Mouse (Mus musculus): Measurements from ENCODE around the gene Lig3. TPM values are rescaled to one million over a fixed set of nuclear protein-coding genes. Genes with fewer than 3 reads are reported as not detected.

The Lig3 gene
- 14.0 TPM for polyA plus RNA-seq (2014; fragmentation: Illumina TruSeq; extraction: RNeasy Lipid Tissue Mini Kit (QIAGEN cat#74804); ENCODE audit: low read depth, low replicate concordance)

GRCm38 (mm10) chr11:82780983-82781903 lies at the start of gene Lig3:
Gene Lig3 (plus strand): TSS chr11:82781108.

DNA sequence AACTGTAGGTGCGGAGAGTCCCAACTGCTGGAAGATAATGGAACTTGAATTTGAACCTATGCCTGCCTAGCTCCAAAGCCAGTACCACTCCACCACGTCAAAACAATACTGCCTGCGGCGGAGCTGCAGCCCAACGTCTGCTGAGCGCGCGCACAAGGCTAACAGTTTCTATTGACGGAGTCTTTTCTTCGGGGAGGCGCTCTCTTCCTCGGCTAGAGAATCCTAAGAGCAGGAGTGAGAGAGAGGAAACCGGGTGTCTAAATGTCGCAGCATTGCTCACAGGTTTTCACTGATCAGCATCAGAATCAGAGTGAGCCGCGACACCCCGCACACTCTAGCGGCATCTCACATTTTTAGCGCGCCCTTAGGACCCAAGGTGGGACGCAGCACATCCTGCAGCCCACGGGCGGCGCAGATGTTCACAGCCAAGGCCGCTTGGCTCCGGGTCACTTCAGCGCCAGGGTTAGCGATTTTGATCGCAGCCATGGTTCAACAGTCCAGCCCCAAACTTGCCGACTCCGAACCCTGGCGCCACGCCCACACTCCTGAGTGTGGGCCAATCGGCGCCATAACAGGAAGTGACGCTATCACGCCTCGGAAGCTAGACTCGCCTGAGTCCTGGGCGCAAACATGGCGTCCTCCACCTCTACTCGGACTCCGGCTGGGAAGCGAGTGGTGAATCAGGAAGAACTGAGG lies 17.0 kb upstream of the Lig3 start, which contains the start of the genes Cct6b and Zfp830:
TSS of gene Cct6b (minus strand) at position 580 of the 696 bp plus-strand sequence.
TSS of gene Zfp830 (plus strand) at position 604 of the 696 bp plus-strand sequence.

Other genes starting within 250 kb of the Lig3 start
- 0.26 TPM for gene Cct6b, start 16.8 kb upstream of the Lig3 start, polyA plus RNA-seq (2014; fragmentation: Illumina TruSeq; extraction: RNeasy Lipid Tissue Mini Kit (QIAGEN cat#74804); ENCODE audit: low read depth, low replicate concordance)
- gene Zfp830, start 16.8 kb upstream of the Lig3 start, polyA plus RNA-seq (2014; fragmentation: Illumina TruSeq; extraction: RNeasy Lipid Tissue Mini Kit (QIAGEN cat#74804); ENCODE audit: low read depth, low replicate concordance), result 17.0 TPM
- gene Rffl, start 90.1 kb downstream of the Lig3 start, polyA plus RNA-seq (2014; fragmentation: Illumina TruSeq; extraction: RNeasy Lipid Tissue Mini Kit (QIAGEN cat#74804); ENCODE audit: low read depth, low replicate concordance), result 2.9 TPM
- gene Rad51d, start 109.5 kb downstream of the Lig3 start, polyA plus RNA-seq (2014; fragmentation: Illumina TruSeq; extraction: RNeasy Lipid Tissue Mini Kit (QIAGEN cat#74804); ENCODE audit: low read depth, low replicate concordance), result 11.0 TPM
- not detected for gene Fndc8, start 111.0 kb downstream of the Lig3 start, polyA plus RNA-seq (2014; fragmentation: Illumina TruSeq; extraction: RNeasy Lipid Tissue Mini Kit (QIAGEN cat#74804); ENCODE audit: low read depth, low replicate concordance)
- 21.4 TPM for gene Nle1, start 127.3 kb downstream of the Lig3 start, polyA plus RNA-seq (2014; fragmentation: Illumina TruSeq; extraction: RNeasy Lipid Tissue Mini Kit (QIAGEN cat#74804); ENCODE audit: low read depth, low replicate concordance)
- 197 TPM for gene Unc45b, start 129.4 kb downstream of the Lig3 start, polyA plus RNA-seq (2014; fragmentation: Illumina TruSeq; extraction: RNeasy Lipid Tissue Mini Kit (QIAGEN cat#74804); ENCODE audit: low read depth, low replicate concordance)
- 57.8 TPM for gene Slfn5, start 170.2 kb downstream of the Lig3 start, polyA plus RNA-seq (2014; fragmentation: Illumina TruSeq; extraction: RNeasy Lipid Tissue Mini Kit (QIAGEN cat#74804); ENCODE audit: low read depth, low replicate concordance)
- 1.2 TPM for gene Slfn9, start 210.7 kb downstream of the Lig3 start, polyA plus RNA-seq (2014; fragmentation: Illumina TruSeq; extraction: RNeasy Lipid Tissue Mini Kit (QIAGEN cat#74804); ENCODE audit: low read depth, low replicate concordance)
- 2.1 TPM for gene Slfn8, start 239.7 kb downstream of the Lig3 start, polyA plus RNA-seq (2014; fragmentation: Illumina TruSeq; extraction: RNeasy Lipid Tissue Mini Kit (QIAGEN cat#74804); ENCODE audit: low read depth, low replicate concordance)